Mouse (Mus musculus) E14TG2a.4 (cell line): ENCODE results near the gene Pcid2.

Experiments
- CTCF ChIP-seq: conservative IDR thresholded peaks from 2 replicates; pipeline ENCODE4 v1.5.1; 2014; ENCODE audit warnings: low read length
- NANOG ChIP-seq: IDR thresholded peaks from 2 replicates; pipeline ENCODE4 v1.6.1; 2014; ENCODE audit warnings: borderline replicate concordance, low read length, mixed read lengths
- POU5F1 ChIP-seq: IDR thresholded peaks from 2 replicates; pipeline ENCODE4 v1.6.1; 2014; ENCODE audit warnings: low read length, borderline replicate concordance

DNA sequence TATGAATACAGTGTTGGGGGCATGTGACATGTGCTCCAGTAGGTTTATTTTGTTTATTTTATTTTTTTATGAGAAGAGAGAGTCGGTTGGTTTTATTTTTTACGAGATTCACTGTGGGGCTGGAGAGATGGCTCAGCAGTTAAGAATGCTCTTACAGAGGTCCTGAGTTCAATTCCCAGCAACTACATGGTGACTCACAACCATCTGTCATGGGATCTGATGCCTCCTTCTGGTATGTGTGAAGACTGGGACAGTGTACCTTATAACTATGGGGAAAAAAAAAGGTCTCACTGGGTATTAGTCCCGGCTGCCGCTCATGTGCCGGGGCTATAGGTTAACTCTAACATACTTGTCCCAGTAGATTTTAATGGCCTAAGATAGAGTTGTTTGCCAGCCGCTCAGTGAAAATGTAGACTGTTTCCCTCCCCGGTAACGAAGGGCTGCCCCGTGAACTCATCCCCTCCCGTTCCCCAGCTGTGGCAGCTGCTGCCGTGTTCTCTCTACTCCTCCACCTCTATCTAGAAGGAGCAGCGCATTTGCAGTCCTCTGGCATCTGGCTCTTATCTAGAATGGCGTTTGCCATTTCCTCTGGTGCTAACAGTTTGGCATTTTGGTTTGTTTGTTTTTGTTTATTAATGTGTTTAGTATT is 2.9 kb upstream of the Pcid2 start:
- TF ChIP-seq CTCF = no peak
- TF ChIP-seq NANOG = no peak
- no peak for TF ChIP-seq POU5F1
